In genomic region chr4:86874146-86874847, GRCm38 (mm10) we compare ENCODE assay signal across 8 mouse cellular contexts. TPM values are rescaled to one million over a fixed set of nuclear protein-coding genes. Genes with fewer than 3 reads are reported as not detected.
DNase-seq lines count a peak whose midpoint lies in the region; ATAC-seq lines count a peak whose summit lies in the region.

TSS of gene Acer2 (plus strand) at chr4:86874396.

- no peaks in the 10 kb centered on the region for H3K36me3 ChIP-seq in intestine, embryonic 16.5 days (ENCODE audit: control insufficient read depth, insufficient read depth, low read length)

- H3K4me1 ChIP-seq in intestine, embryonic 16.5 days (ENCODE audit: control insufficient read depth, insufficient read depth, low read length) = 0 out of 2 replicates have a peak, but pooled peaks cover 10% of the 10 kb centered on the region

- intact Hi-C loops in left cerebral cortex, postnatal 25 days (cut with DNase I) = loop anchor here (10.0 kb wide), 1 partner anchor 491 kb away; no protein-coding TSS in a partner anchor

- peaks cover 3% of the 10 kb centered on the region; the same call in 1 of the 2 replicates for H3K27me3 ChIP-seq in intestine, embryonic 16.5 days (replicated peaks; ENCODE audit: control insufficient read depth, insufficient read depth, low read length)

- no peaks in the 10 kb centered on the region for H3K9me3 ChIP-seq in intestine, embryonic 16.5 days (ENCODE audit: control insufficient read depth, low read length)

- H3K4me3 ChIP-seq in intestine, embryonic 16.5 days (ENCODE audit: low read length) = peak within 1 kb of the TSS; percentile 81

- H3K27ac ChIP-seq in intestine, embryonic 16.5 days (ENCODE audit: low read length) = no peak within 1 kb of the TSS

- H3K4me2 ChIP-seq in intestine, embryonic 16.5 days (ENCODE audit: low read depth, low read length) = peak within 1 kb of the TSS; percentile 99

- DNase-seq in adrenal gland, postnatal 10 days = peak; percentile 98
- peak; percentile 83 for DNase-seq in embryo, embryonic 9.5 days (ENCODE audit: extremely low spot score)
- DNase-seq in gonadal fat pad, adult 2 months (ENCODE audit: low read depth) = no peak
- peak; percentile 72 to 75 for DNase-seq in left cerebral cortex, postnatal 25 days (ENCODE audit: low spot score in 2 of 2)
- DNase-seq in right cerebral cortex, postnatal 10 days (ENCODE audit: low spot score in 2 of 2) = peak; percentile 83
- DNase-seq in urinary bladder, postnatal 14 days (ENCODE audit: low spot score) = peak; percentile 95

- WGBS in intestine, embryonic 16.5 days = under 1% methylated on average over 60 of the region's 60 CpGs

- peak within 1 kb of the TSS; percentile 75 for H3K9ac ChIP-seq in intestine, embryonic 16.5 days (ENCODE audit: low read depth, low read length)

- ATAC-seq in intestine, embryonic 16.5 days = peak; percentile 97
- ATAC-seq in megakaryocyte-erythroid progenitor cell, adult 5-6 weeks (replicated peaks; ENCODE audit: low FRiP score, low TSS enrichment, poor library complexity, severe bottlenecking) = peak; percentile 96

RNA-seq across cellular contexts. Expression of gene Acer2, which starts in this region (rescaled TPM):
- total RNA-seq in adrenal gland, postnatal 10 days (2021) = 10 to 100 TPM; 22.1 to 50.5 TPM
- polyA plus RNA-seq in gonadal fat pad, adult 2 months (2012; rRNA removed) = 17.0 and 24.9 TPM in 2 replicates
- polyA plus RNA-seq in intestine, embryonic 16.5 days (2015; fragmentation: Nextera tagmentation; extraction: Ambion mirVana) = 17.7 and 20.6 TPM in 2 replicates
- total RNA-seq in left cerebral cortex, postnatal 25 days (2021) = 1 to 10 TPM; 4.3 to 6.8 TPM
- 1.5 and 1.9 TPM in 2 replicates for total RNA-seq in megakaryocyte-erythroid progenitor cell, adult 5-6 weeks (2014; fragmentation: Nextera tagmentation)
- 0.30 and 0.75 TPM in 2 replicates for total RNA-seq in megakaryocyte-erythroid progenitor cell, adult 5-6 weeks (2017)
